Mouse (Mus musculus): ENCODE measurements around the gene Adgrl1.

- no peak for TF ChIP-seq CTCF (IDR thresholded peaks at IDR 0.05; ENCODE audit: insufficient read depth, low read depth, low read length)
- TF ChIP-seq POLR2A (IDR thresholded peaks at IDR 0.05; ENCODE audit: insufficient read depth, low read depth, low read length): no peak
Observed at GRCm38 (mm10) chr8:83990170-83990569, 90.3 kb downstream of the Adgrl1 start.
